Mouse (Mus musculus) heart, postnatal 0 days (tissue): ENCODE measurements at regions not wholly inside any gene's neighbourhood (a gene's known extent, or its start where the extent isn't known, plus 50 kb on each side); places are given as distances from the start of the nearest gene placed in this dataset. TPM values are rescaled to one million over a fixed set of nuclear protein-coding genes. Genes with fewer than 3 reads are reported as not detected.

ENCODE experiments used
- ATAC-seq: fragments of 200-750 bp; cut with Nextera tagmentation; 2 replicates; pipeline ENCODE4 v1.8.0; 2017; ENCODE audit warnings: low read depth, moderate number of reproducible peaks, moderate library complexity; ENCODE audit not compliant: insufficient read depth
- DNase-seq: peaks from one replicate; pipeline ENCODE4 v3.0.0-alpha.2; 2016; ENCODE audit warnings: low spot score
- H3K27ac ChIP-seq: fragments of 300-500 bp; sonication (generic); 2 replicates; pipeline ENCODE4 v1.5.1; 2014; ENCODE audit warnings: low read depth, mild to moderate bottlenecking
- H3K27me3 ChIP-seq: fragments of 300-500 bp; sonication (generic); 2 replicates; pipeline ENCODE4 v1.6.1; 2014; ENCODE audit warnings: low read length, mixed read lengths; ENCODE audit not compliant: control insufficient read depth, insufficient read depth
- H3K36me3 ChIP-seq: fragments of 300-500 bp; sonication (generic); replicated peaks from 2 replicates; pipeline ENCODE4 v1.6.1; 2014; ENCODE audit warnings: low read length, mixed read lengths; ENCODE audit not compliant: control insufficient read depth, insufficient read depth
- H3K4me1 ChIP-seq: fragments of 300-500 bp; sonication (generic); 2 replicates; pipeline ENCODE4 v1.6.1; 2014; ENCODE audit warnings: antibody characterized with exemption; ENCODE audit not compliant: control insufficient read depth, insufficient read depth
- H3K4me2 ChIP-seq: fragments of 300-500 bp; sonication (generic); 2 replicates; pipeline ENCODE4 v1.6.1; 2014; ENCODE audit warnings: low read depth, mild to moderate bottlenecking, low read length, moderate library complexity
- H3K4me3 ChIP-seq: fragments of 300-500 bp; sonication (generic); 2 replicates; pipeline ENCODE4 v1.5.1; 2014; ENCODE audit warnings: low read depth, low read length
- H3K9ac ChIP-seq: fragments of 300-500 bp; sonication (generic); replicated peaks from 2 replicates; pipeline ENCODE4 v1.6.1; 2014; ENCODE audit warnings: low read depth, low read length, mixed read lengths
- H3K9me3 ChIP-seq: fragments of 300-500 bp; sonication (generic); replicated peaks from 2 replicates; pipeline ENCODE4 v1.6.1; 2016; ENCODE audit warnings: low read length; ENCODE audit not compliant: control insufficient read depth
- CTCF ChIP-seq: IDR thresholded peaks from 2 replicates; pipeline ENCODE4 v1.5.1; 2016; ENCODE audit warnings: antibody characterized with exemption, control low read depth, low read depth
- EP300 ChIP-seq: IDR thresholded peaks from 2 replicates; pipeline ENCODE4 v1.6.1; 2016; ENCODE audit warnings: antibody characterized with exemption, low read depth
- WGBS: fragments of 180-500 bp; shearing (Covaris S2); extraction: QIAGEN DNeasy Blood & Tissue Kit; methylation state at CpG from one replicate; pipeline ENCODE4 v1.1.7; 2014; 5-methylcytosine and 5-hydroxymethylcytosine counted together
- microRNA counts: library from miRNA; unstranded; fragments of <30 nt; microRNA quantifications from one replicate; lab custom pipeline; 2015
- microRNA-seq: library from miRNA; unstranded; fragments of <30 nt; microRNA quantifications from one replicate; pipeline ENCODE4, GENCODE M21; 2016

- ATAC-seq = peak; percentile 86
- Histone ChIP-seq H3K4me1 (no peaks in the 10 kb centered on the region; the same call in 1 of the 2 replicates), H3K27me3 (no peaks in the 10 kb centered on the region), H3K9me3 (no peaks in the 10 kb centered on the region), H3K36me3 (no peaks in the 10 kb centered on the region), H3K4me2 (peak overlapping the region; percentile 28; the same call in 1 of the 2 replicates), H3K9ac (no peak overlapping the region), H3K4me3 (no peak overlapping the region), H3K27ac (peak overlapping the region; percentile 67)
- WGBS = 22% methylated on average over 8 of the region's 8 CpGs
- peak; percentile 44 for DNase-seq
- TF ChIP-seq CTCF = no peak
- no peak for TF ChIP-seq EP300
Measured at GRCm38 (mm10) chrX:103563531-103564246, 66.7 kb upstream of the Zcchc13 start.

- TF ChIP-seq CTCF = no peak
- WGBS = 86% methylated on average over 4 of the region's 4 CpGs
Measured at GRCm38 (mm10) chrX:103573344-103573743, 57.0 kb upstream of the Zcchc13 start.

GRCm38 (mm10) chrX:103579484-103579883 lies 50.9 kb upstream of the Zcchc13 start:
- H3K36me3 ChIP-seq = no peaks in the 10 kb centered on the region
- no peak overlapping the region for H3K9ac ChIP-seq
- no peak overlapping the region for H3K4me3 ChIP-seq
- DNase-seq (no peak), ATAC-seq (no peak)
- no peak overlapping the region for H3K27ac ChIP-seq
- no peak overlapping the region for H3K4me2 ChIP-seq
- H3K9me3 ChIP-seq = no peaks in the 10 kb centered on the region
- TF ChIP-seq EP300 (no peak), CTCF (no peak)
- 62% methylated on average over 5 of the region's 5 CpGs for WGBS
- H3K27me3 ChIP-seq = no peaks in the 10 kb centered on the region
- H3K4me1 ChIP-seq = no peaks in the 10 kb centered on the region

More at GRCm38 (mm10) chrX:103573344-103573743, 57.0 kb upstream of the Zcchc13 start:
- no peak for DNase-seq
- H3K4me2 ChIP-seq = no peak overlapping the region
- H3K9me3 ChIP-seq = no peaks in the 10 kb centered on the region
- H3K9ac ChIP-seq = no peak overlapping the region
- ATAC-seq = no peak
- H3K27ac ChIP-seq = no peak overlapping the region
- no peaks in the 10 kb centered on the region for H3K36me3 ChIP-seq
- no peaks in the 10 kb centered on the region for H3K4me1 ChIP-seq
- H3K27me3 ChIP-seq = no peaks in the 10 kb centered on the region
- no peak overlapping the region for H3K4me3 ChIP-seq

MicroRNAs in the stretch of these regions (microRNA counts, 519-probe panel; counts per million panel counts)
- 4,921 counts per million, percentile 64 among the panel's probes with 10 or more counts for microRNA mmu-miR-374 (lab: Ali Mortazavi, UCI)
- microRNA mmu-miR-421 (lab: Ali Mortazavi, UCI) = 2,436 counts per million, percentile 27 among the panel's probes with 10 or more counts

Small RNA genes in the stretch of these regions (microRNA-seq; reads per million reads assigned to microRNA genes)
- gene Mir374b = not detected
- gene Mir374c = not detected
- 233 reads per million, percentile 67 among the genes with 10 or more reads in this experiment for gene Mir421
